In genomic region chr7:126741452-126741851, GRCm38 (mm10) we compare ENCODE assay signal across 18 mouse cellular contexts. TPM values are rescaled to one million over a fixed set of nuclear protein-coding genes. Genes with fewer than 3 reads are reported as not detected.
"Had no signal": no experiment of that assay in that cellular context is flagged by ENCODE, and none has a peak within 500 bp of the region (broad histone marks: within the 10 kb centered on the region; RNA-seq: fewer than 3 reads in every experiment).

No protein-coding gene starts in this region.

- H3K4me2 ChIP-seq: lung, embryonic 14.5 days; midbrain, embryonic 12.5 days; midbrain, embryonic 15.5 days; neural tube, embryonic 12.5 days; neural tube, embryonic 15.5 days had no signal

- H3K27ac ChIP-seq: macrophage; midbrain, embryonic 12.5 days; midbrain, embryonic 15.5 days; neural tube, embryonic 12.5 days; neural tube, embryonic 15.5 days; stomach, postnatal 0 days had no signal

- H3K4me3 ChIP-seq: midbrain, embryonic 12.5 days; midbrain, embryonic 15.5 days; neural tube, embryonic 12.5 days; neural tube, embryonic 15.5 days had no signal

- H3K9ac ChIP-seq: lung, embryonic 14.5 days; midbrain, embryonic 12.5 days; midbrain, embryonic 15.5 days; neural tube, embryonic 12.5 days; neural tube, embryonic 15.5 days had no signal

- H3K4me1 ChIP-seq: midbrain, embryonic 15.5 days; neural tube, embryonic 12.5 days; neural tube, embryonic 15.5 days had no signal

- DNase-seq: kidney, adult 18-20 months; kidney, adult 9 months; kidney, postnatal 14 days; kidney, postnatal 4 days; left cerebral cortex, postnatal 4 days; lung, embryonic 14.5 days; right cerebral cortex, adult 18-20 months; right cerebral cortex, postnatal 14 days; right cerebral cortex, postnatal 4 days; thymus, adult 18-20 months; thymus, postnatal 36 days had no signal

- H3K27me3 ChIP-seq: midbrain, embryonic 12.5 days; midbrain, embryonic 15.5 days; neural tube, embryonic 12.5 days; neural tube, embryonic 15.5 days had no signal

- H3K36me3 ChIP-seq: midbrain, embryonic 12.5 days; midbrain, embryonic 15.5 days; neural tube, embryonic 12.5 days; neural tube, embryonic 15.5 days had no signal

- ATAC-seq: lung, postnatal 0 days; midbrain, embryonic 15.5 days had no signal

- H3K9me3 ChIP-seq: midbrain, embryonic 12.5 days; midbrain, embryonic 15.5 days; neural tube, embryonic 12.5 days; neural tube, embryonic 15.5 days had no signal

RNA-seq across cellular contexts. Expression of gene Tbx6, which starts 39.8 kb away (rescaled TPM):
- polyA plus RNA-seq: lung, embryonic 14.5 days had no signal
